Mouse (Mus musculus) CH12.LX (cell line): ENCODE measurements around the gene Ubtf. TPM values are rescaled to one million over a fixed set of nuclear protein-coding genes. Genes with fewer than 3 reads are reported as not detected.
A peak's percentile ranks its signal among the peaks of the same experiment; 100 is the strongest.

Experiments
- DNase-seq: peaks from one replicate; pipeline ENCODE4 v3.0.0-alpha.2; 2013; ENCODE audit errors: extremely low read depth
- H3K27ac ChIP-seq: 2 replicates; pipeline ENCODE4 v1.5.1; 2012; ENCODE audit warnings: low read depth, mild to moderate bottlenecking, control low read depth, moderate library complexity; ENCODE audit not compliant: insufficient read depth
- H3K27me3 ChIP-seq: replicated peaks from 2 replicates; pipeline ENCODE3; 2012; ENCODE audit warnings: inconsistent platforms
- H3K36me3 ChIP-seq, 2 experiments: replicated peaks in 1 of 2; 2 replicates each; pipeline versions ENCODE3 to v1.6.1; 2012; ENCODE audit warnings: inconsistent platforms in 1 of 2, low read length in 1 of 2, mild to moderate bottlenecking in 1 of 2, mixed read lengths in 1 of 2, moderate library complexity in 1 of 2; ENCODE audit not compliant: control insufficient read depth in 1 of 2, insufficient read depth in 1 of 2
- H3K4me1 ChIP-seq, 2 experiments: 2 replicates each; pipeline ENCODE4 v1.6.1; 2012; ENCODE audit warnings: inconsistent platforms in 1 of 2, moderate library complexity in 1 of 2; ENCODE audit not compliant: insufficient read depth in 2 of 2, control insufficient read depth in 1 of 2
- H3K4me2 ChIP-seq: 2 replicates; pipeline ENCODE4 v1.6.1; 2012; ENCODE audit warnings: low read depth, mild to moderate bottlenecking, control low read depth; ENCODE audit not compliant: poor library complexity, insufficient read depth, severe bottlenecking
- H3K4me3 ChIP-seq, 3 experiments: fragments of 150-350 bp in 1 of 3; sonication (generic) in 1 of 3; replicated peaks in 1 of 3; 2 replicates each; pipeline versions ENCODE3 to v1.5.1; 2011 to 2012; ENCODE audit warnings: low read depth in 2 of 3, low read length in 2 of 3, mild to moderate bottlenecking in 2 of 3, moderate library complexity in 2 of 3, control low read depth in 1 of 3, improper control_type of control experiment in 1 of 3, inconsistent platforms in 1 of 3, mixed read lengths in 1 of 3; ENCODE audit not compliant: poor library complexity in 1 of 3
- H3K79me2 ChIP-seq: replicated peaks from 2 replicates; pipeline ENCODE4 v1.6.1; 2012; ENCODE audit warnings: mild to moderate bottlenecking, moderate library complexity; ENCODE audit not compliant: control insufficient read depth, poor library complexity, insufficient read depth, severe bottlenecking; ENCODE audit errors: extremely low read depth
- H3K9ac ChIP-seq: 2 replicates; pipeline ENCODE4 v1.6.1; 2012; ENCODE audit warnings: low read depth, mild to moderate bottlenecking, control low read depth, moderate library complexity; ENCODE audit not compliant: insufficient read depth
- H3K9me3 ChIP-seq: replicated peaks from 2 replicates; pipeline ENCODE3; 2012; ENCODE audit warnings: low read length, inconsistent platforms, mixed read lengths
- CHD1 ChIP-seq: IDR thresholded peaks from 2 replicates; pipeline ENCODE4 v1.6.1; 2012; ENCODE audit warnings: low read depth, low read length, improper control_type of control experiment, inconsistent platforms
- CHD2 ChIP-seq: IDR thresholded peaks from 2 replicates; pipeline ENCODE4 v1.6.1; 2011; ENCODE audit warnings: low read length, improper control_type of control experiment
- ELF1 ChIP-seq: IDR thresholded peaks from 2 replicates; pipeline ENCODE4 v1.6.1; 2014; ENCODE audit warnings: low read depth, mild to moderate bottlenecking, inconsistent platforms, low read length, improper control_type of control experiment
- EP300 ChIP-seq: IDR thresholded peaks from 2 replicates; pipeline ENCODE4 v1.6.1; 2011; ENCODE audit warnings: low read length, improper control_type of control experiment
- IRF4 ChIP-seq: IDR thresholded peaks from 2 replicates; pipeline ENCODE4 v1.6.1; 2014; ENCODE audit warnings: low read depth, mild to moderate bottlenecking, inconsistent platforms, low read length, improper control_type of control experiment
- JUN ChIP-seq: IDR thresholded peaks from 2 replicates; pipeline ENCODE4 v1.6.1; 2011; ENCODE audit warnings: low read depth, mild to moderate bottlenecking, low read length, improper control_type of control experiment, moderate library complexity; ENCODE audit not compliant: insufficient read depth
- JUND ChIP-seq: conservative IDR thresholded peaks from 2 replicates; pipeline ENCODE4 v1.6.1; 2011; ENCODE audit warnings: low read depth, low read length, improper control_type of control experiment
- MAFK ChIP-seq: IDR thresholded peaks from 2 replicates; pipeline ENCODE4 v1.6.1; 2011; ENCODE audit warnings: low read length, improper control_type of control experiment; ENCODE audit not compliant: insufficient replicate concordance
- MAX ChIP-seq: IDR thresholded peaks from 2 replicates; pipeline ENCODE4 v1.6.1; 2011; ENCODE audit warnings: low read length, improper control_type of control experiment
- MAZ ChIP-seq: IDR thresholded peaks from 2 replicates; pipeline ENCODE4 v1.6.1; 2012; ENCODE audit warnings: low read depth, mild to moderate bottlenecking, inconsistent platforms, low read length, improper control_type of control experiment, moderate library complexity
- MEF2A ChIP-seq: IDR thresholded peaks from 2 replicates; pipeline ENCODE4 v1.6.1; 2014; ENCODE audit warnings: low read depth, mild to moderate bottlenecking, inconsistent platforms, low read length, improper control_type of control experiment, borderline replicate concordance
- MXI1 ChIP-seq: IDR thresholded peaks from 2 replicates; pipeline ENCODE4 v1.6.1; 2011; ENCODE audit warnings: mild to moderate bottlenecking, low read depth, low read length, improper control_type of control experiment
- MYC ChIP-seq: IDR thresholded peaks from 2 replicates; pipeline ENCODE4 v1.6.1; 2011; ENCODE audit warnings: low read depth, mild to moderate bottlenecking, improper control_type of control experiment, low read length
- NRF1 ChIP-seq: IDR thresholded peaks from 2 replicates; pipeline ENCODE4 v1.6.1; 2014; ENCODE audit warnings: low read depth, mild to moderate bottlenecking, inconsistent platforms, low read length, improper control_type of control experiment, moderate library complexity
- PAX5 ChIP-seq: IDR thresholded peaks from 2 replicates; pipeline ENCODE4 v1.6.1; 2012; ENCODE audit warnings: low read length, inconsistent platforms, mixed read lengths
- POLR2A ChIP-seq: IDR thresholded peaks from 2 replicates; pipeline ENCODE4 v1.6.1; 2011; ENCODE audit warnings: low read depth, mild to moderate bottlenecking, improper control_type of control experiment, low read length
- POLR2AphosphoS2 ChIP-seq: IDR thresholded peaks from 2 replicates; pipeline ENCODE4 v1.6.1; 2011; ENCODE audit warnings: low read depth, low read length, improper control_type of control experiment
- RAD21 ChIP-seq: IDR thresholded peaks from 2 replicates; pipeline ENCODE4 v1.6.1; 2011; ENCODE audit warnings: low read depth, mild to moderate bottlenecking, low read length, improper control_type of control experiment, moderate library complexity
- RCOR1 ChIP-seq: conservative IDR thresholded peaks from 2 replicates; pipeline ENCODE4 v1.6.1; 2012; ENCODE audit warnings: low read depth, mild to moderate bottlenecking, inconsistent platforms, low read length, improper control_type of control experiment
- SIN3A ChIP-seq: IDR thresholded peaks from 2 replicates; pipeline ENCODE4 v1.6.1; 2012; ENCODE audit warnings: low read length, improper control_type of control experiment, inconsistent platforms
- SMC3 ChIP-seq: IDR thresholded peaks from 2 replicates; pipeline ENCODE4 v1.6.1; 2011; ENCODE audit warnings: low read depth, low read length, improper control_type of control experiment
- TBP ChIP-seq: conservative IDR thresholded peaks from 2 replicates; pipeline ENCODE4 v1.6.1; 2011; ENCODE audit warnings: low read depth, low read length, improper control_type of control experiment
- TCF12 ChIP-seq: IDR thresholded peaks from 2 replicates; pipeline ENCODE4 v1.6.1; 2014; ENCODE audit warnings: low read depth, mild to moderate bottlenecking, inconsistent platforms, low read length, improper control_type of control experiment
- USF2 ChIP-seq: conservative IDR thresholded peaks from 2 replicates; pipeline ENCODE4 v1.6.1; 2011; ENCODE audit warnings: low read depth, low read length, improper control_type of control experiment
- ZC3H11A ChIP-seq: IDR thresholded peaks from 2 replicates; pipeline ENCODE4 v1.6.1; 2012; ENCODE audit warnings: low read depth, mild to moderate bottlenecking, inconsistent platforms, low read length, improper control_type of control experiment
- ZKSCAN1 ChIP-seq: IDR thresholded peaks from 2 replicates; pipeline ENCODE4 v1.6.1; 2012; ENCODE audit warnings: low read depth, inconsistent platforms, low read length, improper control_type of control experiment, borderline replicate concordance
- ZNF384 ChIP-seq: IDR thresholded peaks from 2 replicates; pipeline ENCODE4 v1.6.1; 2012; ENCODE audit warnings: low read depth, low read length, improper control_type of control experiment, inconsistent platforms
- dilution Hi-C: fragments of 300-500 bp; cut with MboI; formaldehyde crosslinking; loops from 2 replicates; pipeline ENCODE4 v1.14.3; 2020; ENCODE audit warnings: low sequenced_read_pairs; ENCODE audit not compliant: extremely low pct_unique_long_range_greater_than_20kb, extremely low pct_ligation_motif_present
- in situ Hi-C: fragments of 300-500 bp; cut with MboI; formaldehyde crosslinking; loops from 3 replicates; pipeline ENCODE4 v1.14.3; 2019; ENCODE audit warnings: low sequenced_read_pairs, low pct_ligation_motif_present, low pct_unique_long_range_greater_than_20kb, mixed read lengths
- polyA plus RNA-seq: library from polyadenylated mRNA; unstranded; fragments of >175 nt; gene quantifications from 2 replicates; pipeline ENCODE4 v1.2.1, GENCODE M21; 2012; ENCODE audit warnings: low read depth; ENCODE audit not compliant: insufficient read length
- total RNA-seq, 2 experiments: library from RNA; depleted of rRNA; stranded (reverse); fragments of 300-350 nt in 1 of 2; fragments of >200 nt in 1 of 2; gene quantifications; 2 replicates each; pipeline ENCODE4 v1.2.3; 2012 to 2014

Ubtf gene
- total and polyA plus RNA-seq, 3 experiments, result 89.9 to 126 (median 124) TPM

DNA sequence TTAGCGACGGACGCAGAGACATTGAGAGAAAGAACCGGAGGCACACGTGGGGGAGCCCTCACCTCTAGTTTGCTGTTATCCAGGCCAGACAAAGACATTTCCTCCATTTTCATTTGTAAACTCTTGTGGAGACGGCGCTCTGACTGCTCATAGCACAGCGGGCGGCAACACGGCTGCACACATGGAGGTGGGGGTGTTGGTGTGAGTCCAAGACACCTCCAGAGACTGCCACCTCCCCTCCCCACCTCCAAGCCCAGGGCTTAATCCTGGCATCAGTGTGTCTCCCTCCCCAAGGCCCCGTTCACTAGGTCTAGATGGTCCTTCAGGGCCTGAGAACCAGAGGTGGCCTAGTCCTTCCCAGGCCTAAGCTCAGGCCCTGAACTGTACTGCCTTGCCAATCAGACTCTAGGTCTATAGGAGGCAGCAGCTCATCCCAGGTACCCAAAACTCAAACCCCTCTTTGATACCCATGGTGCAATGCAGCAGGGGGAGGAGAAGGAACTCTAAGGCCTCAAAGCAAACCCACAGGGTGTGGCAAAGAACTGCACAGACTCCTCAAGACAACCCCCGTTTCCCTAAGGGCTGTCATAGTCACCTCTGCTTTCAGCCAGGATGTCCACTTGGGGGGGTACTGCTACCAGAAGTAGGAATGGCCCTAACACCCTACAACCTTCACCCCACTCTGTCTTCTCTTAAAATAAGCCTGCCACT is 24.5 kb downstream of the Ubtf start (continued):
- TF ChIP-seq TBP (peak; percentile 87), JUND (no peak), TCF12 (peak; percentile 42; the same call in 1 of the 2 replicates), JUN (no peak), MAFK (no peak), PAX5 (no peak), ZC3H11A (no peak)

GRCm38 (mm10) chr11:102294416-102294815 is 25.1 kb downstream of the Ubtf start:
- H3K9ac ChIP-seq, result no peak overlapping the region
- H3K9me3 ChIP-seq, result no peaks in the 10 kb centered on the region
- peaks cover 13% of the 10 kb centered on the region for H3K79me2 ChIP-seq
- H3K4me2 ChIP-seq, result no peak overlapping the region
- peaks cover 21 to 58% of the 10 kb centered on the region in 2 experiments for H3K4me1 ChIP-seq
- in situ Hi-C loops, result loop anchor here (5.0 kb wide), 1 partner anchor 118 kb away; no protein-coding TSS in a partner anchor
- DNase-seq, result no peak
- TF ChIP-seq CHD2, result no peak
- no peak for TF ChIP-seq RAD21
- TF ChIP-seq ELF1, result no peak
- no peak for TF ChIP-seq ZKSCAN1
- no peak for TF ChIP-seq ZNF384
- TF ChIP-seq MEF2A, result no peak
- TF ChIP-seq NRF1, result no peak
- no peak for TF ChIP-seq USF2
- TF ChIP-seq CHD1, result no peak
- TF ChIP-seq EP300, result no peak
- H3K4me3 ChIP-seq, result peak overlapping the region in 1 of 3 experiments; percentile 82
- H3K36me3 ChIP-seq, result peaks cover 41 to 56% of the 10 kb centered on the region in 2 experiments
- dilution Hi-C loops, result no loop called here
- H3K27ac ChIP-seq, result no peak overlapping the region
- H3K27me3 ChIP-seq, result no peaks in the 10 kb centered on the region

DNA sequence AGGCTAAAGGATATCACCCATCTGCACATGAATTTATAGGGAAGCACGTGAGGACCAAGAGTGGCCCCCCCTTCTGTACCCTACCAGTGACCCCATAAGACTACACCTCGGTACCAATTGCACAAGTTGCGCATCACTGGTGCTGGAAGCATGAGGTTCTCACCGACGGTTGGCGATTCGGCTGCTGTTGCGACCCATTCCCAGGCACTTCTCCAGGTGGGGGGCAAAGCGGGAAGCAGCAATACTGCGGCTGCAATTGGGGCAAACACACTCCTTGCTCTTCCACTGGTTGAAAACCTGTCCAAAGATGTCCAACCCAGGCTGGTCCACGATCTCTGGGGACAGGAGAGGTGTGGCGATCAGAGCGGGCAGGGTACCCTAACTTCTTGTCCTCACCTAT is 25.6 kb downstream of the Ubtf start:
- Histone ChIP-seq H3K27ac (no peak overlapping the region), H3K4me2 (no peak overlapping the region), H3K4me3 (no peak overlapping the region), H3K9me3 (no peaks in the 10 kb centered on the region), H3K4me1 (peaks cover 22 to 59% of the 10 kb centered on the region in 2 experiments), H3K79me2 (peaks cover 13% of the 10 kb centered on the region), H3K27me3 (no peaks in the 10 kb centered on the region), H3K9ac (no peak overlapping the region), H3K36me3 (peaks cover 43 to 60% of the 10 kb centered on the region in 2 experiments)
- no peak for DNase-seq
- in situ Hi-C loops, result loop anchor here (5.0 kb wide), 1 partner anchor 118 kb away; no protein-coding TSS in a partner anchor
- TF ChIP-seq TCF12 (no peak), RCOR1 (no peak), MAX (no peak), JUN (no peak), IRF4 (no peak), MEF2A (no peak), PAX5 (no peak), MAZ (no peak), POLR2AphosphoS2 (no peak), SIN3A (no peak), ZNF384 (no peak), MYC (no peak), SMC3 (no peak), MXI1 (no peak), POLR2A (no peak), ZKSCAN1 (no peak)
- dilution Hi-C loops, result no loop called here
